Mouse (Mus musculus): Measurements from ENCODE around the gene Gucy2d.
A peak's percentile ranks its signal among the peaks of the same experiment; 100 is the strongest.

Gucy2d gene

GRCm38 (mm10) chr7:98439956-98440466, at the start of gene Gucy2d:
TSS of gene Gucy2d (plus strand) at chr7:98440416.
- DNase-seq, result no peak

- DNase-seq, result peak in 1 of 2 experiments; percentile 5
Measured at GRCm38 (mm10) chr7:98390486-98390885, 49.7 kb upstream of the Gucy2d start.

GRCm38 (mm10) chr7:98391351-98391936, 48.8 kb upstream of the Gucy2d start:
- DNase-seq, result peak; percentile 78 to 79

GRCm38 (mm10) chr7:98392466-98393201, 47.6 kb upstream of the Gucy2d start:
- no peak for DNase-seq

GRCm38 (mm10) chr7:98402582-98403574, 37.3 kb upstream of the Gucy2d start:
- peak; percentile 80 to 85 for DNase-seq

GRCm38 (mm10) chr7:98403996-98404395, 36.2 kb upstream of the Gucy2d start:
- DNase-seq, result peak; percentile 88 to 91

- no peak for DNase-seq
Measured at GRCm38 (mm10) chr7:98407615-98408014, 32.6 kb upstream of the Gucy2d start.

- DNase-seq, result no peak
Measured at GRCm38 (mm10) chr7:98413115-98413514, 27.1 kb upstream of the Gucy2d start.

- DNase-seq, result no peak
Measured at GRCm38 (mm10) chr7:98415550-98415949, 24.7 kb upstream of the Gucy2d start.

- DNase-seq, result no peak
Measured at GRCm38 (mm10) chr7:98416020-98416419, 24.2 kb upstream of the Gucy2d start.

GRCm38 (mm10) chr7:98418031-98418805, 22.0 kb upstream of the Gucy2d start:
- peak in 1 of 2 experiments; percentile 50 for DNase-seq

GRCm38 (mm10) chr7:98419366-98419765, 20.9 kb upstream of the Gucy2d start:
- no peak for DNase-seq

- no peak for DNase-seq
Measured at GRCm38 (mm10) chr7:98423546-98423945, 16.7 kb upstream of the Gucy2d start.

- peak in 1 of 2 experiments; percentile 49 for DNase-seq
Measured at GRCm38 (mm10) chr7:98424396-98424795, 15.8 kb upstream of the Gucy2d start.

- DNase-seq, result no peak
Measured at GRCm38 (mm10) chr7:98425551-98425950, 14.7 kb upstream of the Gucy2d start.

GRCm38 (mm10) chr7:98426641-98427040, 13.6 kb upstream of the Gucy2d start:
- DNase-seq, result peak; percentile 60 to 69

GRCm38 (mm10) chr7:98427115-98427835, 12.9 kb upstream of the Gucy2d start:
- DNase-seq, result peak; percentile 86 to 91

- peak in 1 of 2 experiments; percentile 56 for DNase-seq
Measured at GRCm38 (mm10) chr7:98429579-98429978, 10.6 kb upstream of the Gucy2d start.

- peak; percentile 88 to 89 for DNase-seq
Measured at GRCm38 (mm10) chr7:98430785-98431184, 9.4 kb upstream of the Gucy2d start.

GRCm38 (mm10) chr7:98437629-98438028, 2.6 kb upstream of the Gucy2d start:
- DNase-seq, result peak; percentile 82 to 87

GRCm38 (mm10) chr7:98446873-98447272, 6.7 kb downstream of the Gucy2d start:
- no peak for DNase-seq

All from cerebellum, postnatal 10 days (tissue).